Mouse (Mus musculus): ENCODE measurements around the gene Rrm2. TPM values are rescaled to one million over a fixed set of nuclear protein-coding genes. Genes with fewer than 3 reads are reported as not detected.

Rrm2 gene
- polyA plus RNA-seq, 1 experiment from 2014 or later: 207 TPM

DNA sequence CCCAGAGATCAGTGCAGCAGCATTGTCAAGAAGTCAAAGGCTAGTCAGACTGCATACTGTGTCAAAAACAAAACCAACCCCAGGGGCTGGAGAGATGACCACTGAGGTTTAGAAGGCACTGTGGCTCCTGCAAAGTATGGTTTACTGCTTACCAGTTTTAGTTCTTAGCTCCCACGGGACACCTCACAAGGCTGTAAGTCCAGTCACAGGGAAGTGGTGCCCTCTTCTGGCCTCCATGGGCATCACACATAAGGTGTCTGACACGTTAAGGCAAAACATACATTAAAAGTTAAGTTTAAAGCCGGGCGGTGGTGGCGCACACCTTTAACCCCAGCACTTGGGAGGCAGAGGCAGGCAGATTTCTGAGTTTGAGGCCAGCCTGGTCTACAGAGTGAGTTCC is 2.6 kb downstream of the Rrm2 start:
- Histone ChIP-seq H3K4me2 (ENCODE audit: low read depth, low read length) (peak overlapping the region; percentile 81), H3K27me3 (ENCODE audit: control insufficient read depth, insufficient read depth, low read depth, low read length) (no peaks in the 10 kb centered on the region), H3K36me3 (ENCODE audit: control insufficient read depth, insufficient read depth, low read length) (peaks cover 10% of the 10 kb centered on the region), H3K4me1 (replicated peaks; ENCODE audit: control insufficient read depth, insufficient read depth, low read length) (peaks cover 32% of the 10 kb centered on the region), H3K4me3 (ENCODE audit: low read length) (0 out of 2 replicates have a peak overlapping the region, but pooled peaks have one; percentile 5), H3K27ac (ENCODE audit: low read length) (no peak overlapping the region), H3K9ac (ENCODE audit: low read length) (peak overlapping the region; percentile 20; the same call in 1 of the 2 replicates), H3K9me3 (ENCODE audit: control insufficient read depth, low read length) (no peaks in the 10 kb centered on the region)
- WGBS: 56% methylated on average over 5 of the region's 5 CpGs
- no peak for ATAC-seq (ENCODE audit: low read depth)

GRCm38 (mm10) chr12:24712396-24712795 is 4.4 kb downstream of the Rrm2 start:
- H3K36me3 ChIP-seq (ENCODE audit: control insufficient read depth, insufficient read depth, low read length): peaks cover 10% of the 10 kb centered on the region
- no peak overlapping the region for H3K27ac ChIP-seq (ENCODE audit: low read length)
- WGBS: 57% methylated on average over 8 of the region's 8 CpGs
- no peak overlapping the region for H3K9ac ChIP-seq (ENCODE audit: low read length)
- no peaks in the 10 kb centered on the region for H3K9me3 ChIP-seq (ENCODE audit: control insufficient read depth, low read length)
- H3K4me2 ChIP-seq (ENCODE audit: low read depth, low read length): no peak overlapping the region
- H3K4me1 ChIP-seq (replicated peaks; ENCODE audit: control insufficient read depth, insufficient read depth, low read length): peaks cover 24% of the 10 kb centered on the region
- ATAC-seq (ENCODE audit: low read depth): no peak
- H3K4me3 ChIP-seq (ENCODE audit: low read length): no peak overlapping the region
- H3K27me3 ChIP-seq (ENCODE audit: control insufficient read depth, insufficient read depth, low read depth, low read length): no peaks in the 10 kb centered on the region

DNA sequence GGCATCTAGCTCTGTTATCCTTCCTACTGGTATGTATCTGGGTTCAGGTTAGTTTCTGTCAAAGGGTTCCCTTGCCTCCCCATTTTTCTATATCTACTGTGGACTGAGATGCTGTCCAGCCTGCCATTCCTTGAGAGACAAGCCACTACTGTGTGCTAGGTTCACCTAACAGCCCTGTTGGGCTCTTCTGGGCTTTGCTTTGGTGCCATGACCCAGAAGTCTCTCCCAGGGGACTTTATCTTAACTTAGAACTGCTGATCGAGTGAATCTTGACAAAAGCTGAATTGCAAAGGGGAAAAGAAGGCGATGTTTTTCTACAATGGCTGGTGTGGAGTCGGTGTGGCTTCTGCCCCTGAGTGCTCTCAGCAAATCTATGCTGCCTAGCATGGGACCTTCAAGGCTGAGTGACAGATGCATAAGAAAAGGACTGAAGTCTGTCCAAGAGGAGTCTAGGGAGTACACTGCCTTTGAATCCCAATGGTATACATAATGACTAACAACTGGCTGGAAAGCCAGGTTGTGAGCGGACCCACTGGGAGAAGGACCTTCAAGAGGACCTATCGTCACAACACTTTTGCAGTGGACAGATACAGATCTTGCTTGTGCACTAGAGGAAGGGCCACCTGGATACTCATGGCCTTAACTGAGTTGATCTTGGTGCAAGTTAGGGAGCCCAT is 6.7 kb downstream of the Rrm2 start:
- H3K27me3 ChIP-seq (ENCODE audit: control insufficient read depth, insufficient read depth, low read depth, low read length): no peaks in the 10 kb centered on the region
- no peak overlapping the region for H3K9ac ChIP-seq (ENCODE audit: low read length)
- no peak overlapping the region for H3K27ac ChIP-seq (ENCODE audit: low read length)
- WGBS: 66% methylated on average over 5 of the region's 5 CpGs
- no peak overlapping the region for H3K4me2 ChIP-seq (ENCODE audit: low read depth, low read length)
- ATAC-seq (ENCODE audit: low read depth): no peak
- H3K4me3 ChIP-seq (ENCODE audit: low read length): no peak overlapping the region
- peaks cover 18% of the 10 kb centered on the region for H3K4me1 ChIP-seq (replicated peaks; ENCODE audit: control insufficient read depth, insufficient read depth, low read length)
- peaks cover 10% of the 10 kb centered on the region for H3K36me3 ChIP-seq (ENCODE audit: control insufficient read depth, insufficient read depth, low read length)
- H3K9me3 ChIP-seq (ENCODE audit: control insufficient read depth, low read length): no peaks in the 10 kb centered on the region

DNA sequence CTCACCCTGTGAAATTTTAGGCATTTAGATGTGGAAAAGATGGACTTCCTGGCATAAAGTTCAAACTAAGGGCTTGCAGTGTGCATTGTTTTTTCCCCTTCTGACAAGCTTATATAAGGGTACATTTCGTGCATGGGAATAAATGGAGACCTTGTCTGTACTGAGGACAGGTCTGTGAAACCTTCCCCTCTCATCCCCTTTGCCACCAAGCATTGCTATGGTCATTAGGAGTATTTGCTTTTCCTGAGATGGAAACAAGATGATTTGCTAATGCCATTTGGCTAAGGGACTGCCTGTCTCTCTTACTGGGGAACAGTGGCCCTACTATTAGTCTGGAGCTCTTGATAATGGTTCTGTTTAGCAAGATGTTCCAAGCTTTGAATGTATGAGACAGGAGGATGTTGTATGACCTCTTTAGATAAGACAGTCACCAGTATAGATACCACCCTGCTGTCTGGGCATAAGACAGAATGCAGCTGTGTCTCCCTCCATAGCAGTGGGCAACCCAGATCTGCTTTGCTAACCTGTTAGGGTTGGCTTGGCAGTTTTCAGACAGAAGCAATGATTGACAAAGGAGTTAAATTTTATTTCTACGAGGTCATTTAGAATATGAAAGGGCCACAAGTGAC is 7.3 kb downstream of the Rrm2 start:
- 68% methylated on average over 2 of the region's 2 CpGs for WGBS
- H3K4me2 ChIP-seq (ENCODE audit: low read depth, low read length): no peak overlapping the region
- H3K4me3 ChIP-seq (ENCODE audit: low read length): no peak overlapping the region
- no peak overlapping the region for H3K9ac ChIP-seq (ENCODE audit: low read length)
- no peaks in the 10 kb centered on the region for H3K9me3 ChIP-seq (ENCODE audit: control insufficient read depth, low read length)
- H3K27ac ChIP-seq (ENCODE audit: low read length): no peak overlapping the region
- peaks cover 10% of the 10 kb centered on the region for H3K36me3 ChIP-seq (ENCODE audit: control insufficient read depth, insufficient read depth, low read length)
- H3K27me3 ChIP-seq (ENCODE audit: control insufficient read depth, insufficient read depth, low read depth, low read length): no peaks in the 10 kb centered on the region
- no peak for ATAC-seq (ENCODE audit: low read depth)
- H3K4me1 ChIP-seq (replicated peaks; ENCODE audit: control insufficient read depth, insufficient read depth, low read length): peaks cover 16% of the 10 kb centered on the region

DNA sequence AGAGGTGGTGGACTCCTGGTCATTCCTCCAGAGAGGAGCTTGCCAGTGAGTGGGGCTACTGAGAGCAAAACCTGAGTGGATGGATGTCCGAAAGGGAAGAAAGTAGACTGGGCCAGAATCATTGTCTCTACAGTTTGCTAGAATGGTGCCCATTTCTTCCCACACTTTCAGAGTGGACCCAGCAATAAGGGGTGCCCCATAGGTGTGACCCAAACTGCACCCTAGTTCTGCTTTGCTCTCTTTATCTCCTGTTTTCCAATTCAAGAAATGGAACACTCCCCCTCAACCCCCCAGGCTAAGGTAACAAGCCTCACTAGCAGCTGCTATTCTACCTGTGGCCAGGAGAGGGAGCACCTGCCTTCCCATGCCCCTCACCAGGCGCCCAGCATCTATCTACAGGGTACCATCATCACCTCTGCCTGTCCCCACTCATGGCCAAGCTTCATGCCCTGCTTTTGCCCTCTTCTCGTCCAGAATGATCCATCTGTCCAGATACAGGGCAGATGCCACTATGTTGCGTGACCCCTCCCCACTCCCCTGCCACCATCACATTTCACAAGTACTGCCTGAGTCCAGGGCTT is 8.8 kb downstream of the Rrm2 start:
- no peak overlapping the region for H3K9ac ChIP-seq (ENCODE audit: low read length)
- ATAC-seq (ENCODE audit: low read depth): peak; percentile 57
- no peak overlapping the region for H3K4me2 ChIP-seq (ENCODE audit: low read depth, low read length)
- H3K27ac ChIP-seq (ENCODE audit: low read length): no peak overlapping the region
- H3K9me3 ChIP-seq (ENCODE audit: control insufficient read depth, low read length): no peaks in the 10 kb centered on the region
- H3K36me3 ChIP-seq (ENCODE audit: control insufficient read depth, insufficient read depth, low read length): peaks cover 3% of the 10 kb centered on the region
- no peak overlapping the region for H3K4me3 ChIP-seq (ENCODE audit: low read length)
- 45% methylated on average over 4 of the region's 4 CpGs for WGBS
- peaks cover 10% of the 10 kb centered on the region for H3K4me1 ChIP-seq (replicated peaks; ENCODE audit: control insufficient read depth, insufficient read depth, low read length)
- no peaks in the 10 kb centered on the region for H3K27me3 ChIP-seq (ENCODE audit: control insufficient read depth, insufficient read depth, low read depth, low read length)

GRCm38 (mm10) chr12:24723434-24723833 is 15.4 kb downstream of the Rrm2 start:
- no peak overlapping the region for H3K9ac ChIP-seq (ENCODE audit: low read length)
- H3K9me3 ChIP-seq (ENCODE audit: control insufficient read depth, low read length): no peaks in the 10 kb centered on the region
- no peaks in the 10 kb centered on the region for H3K36me3 ChIP-seq (ENCODE audit: control insufficient read depth, insufficient read depth, low read length)
- H3K27me3 ChIP-seq (ENCODE audit: control insufficient read depth, insufficient read depth, low read depth, low read length): no peaks in the 10 kb centered on the region
- ATAC-seq (ENCODE audit: low read depth): 0 out of 2 replicates have a peak, but pooled peaks have one; percentile 43
- peak overlapping the region; percentile 86 for H3K27ac ChIP-seq (ENCODE audit: low read length)
- H3K4me3 ChIP-seq (ENCODE audit: low read length): no peak overlapping the region
- H3K4me1 ChIP-seq (replicated peaks; ENCODE audit: control insufficient read depth, insufficient read depth, low read length): peaks cover 13% of the 10 kb centered on the region
- whole genome bisulfite sequencing: 32% methylated on average over 2 of the region's 2 CpGs
- H3K4me2 ChIP-seq (ENCODE audit: low read depth, low read length): no peak overlapping the region

DNA sequence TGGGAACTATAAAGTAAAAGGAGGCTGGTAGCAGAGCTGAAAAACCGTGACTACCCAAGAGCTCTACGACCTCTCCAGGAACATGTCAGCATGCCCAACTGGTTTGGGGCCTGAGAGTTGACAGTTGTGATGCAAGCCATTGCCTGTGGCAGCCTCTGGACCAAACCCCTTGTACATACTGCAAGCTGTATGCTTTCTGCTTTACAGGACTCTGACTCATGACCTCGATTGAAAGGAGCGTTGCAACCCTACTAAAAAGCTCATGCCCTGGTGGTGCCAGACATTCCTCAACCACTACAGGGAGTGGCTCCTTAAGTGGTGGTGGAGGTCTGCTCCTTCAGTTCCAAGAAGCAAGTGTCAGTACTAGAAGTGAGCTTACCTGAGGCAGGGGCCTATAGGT is 15.8 kb downstream of the Rrm2 start:
- H3K27ac ChIP-seq (ENCODE audit: low read length): peak overlapping the region; percentile 86
- H3K27me3 ChIP-seq (ENCODE audit: control insufficient read depth, insufficient read depth, low read depth, low read length): no peaks in the 10 kb centered on the region
- no peaks in the 10 kb centered on the region for H3K9me3 ChIP-seq (ENCODE audit: control insufficient read depth, low read length)
- no peaks in the 10 kb centered on the region for H3K36me3 ChIP-seq (ENCODE audit: control insufficient read depth, insufficient read depth, low read length)
- H3K4me3 ChIP-seq (ENCODE audit: low read length): no peak overlapping the region
- peaks cover 13% of the 10 kb centered on the region for H3K4me1 ChIP-seq (replicated peaks; ENCODE audit: control insufficient read depth, insufficient read depth, low read length)
- no peak overlapping the region for H3K9ac ChIP-seq (ENCODE audit: low read length)
- WGBS: 40% methylated on average over 4 of the region's 4 CpGs
- no peak overlapping the region for H3K4me2 ChIP-seq (ENCODE audit: low read depth, low read length)
- peak; percentile 90 for ATAC-seq (ENCODE audit: low read depth)

DNA sequence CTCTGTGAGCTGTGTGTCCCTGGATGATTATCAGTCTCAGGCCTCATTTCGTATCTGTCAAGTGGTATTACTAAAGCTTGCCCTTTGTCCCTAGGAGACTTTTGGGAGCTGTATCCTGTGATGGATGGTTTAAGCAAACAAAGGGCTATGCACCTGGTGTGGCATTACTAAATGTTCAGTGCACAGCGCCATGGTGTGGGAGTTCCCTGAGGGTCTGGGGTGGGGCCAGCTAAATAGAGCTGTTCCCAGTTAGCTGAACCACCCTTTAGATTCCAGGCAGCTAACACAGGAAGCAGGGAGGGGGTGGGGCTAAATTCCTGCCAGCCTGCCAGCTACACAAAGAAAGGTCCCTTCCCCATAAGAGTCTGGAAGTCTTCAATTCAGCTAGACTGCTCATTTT is 16.3 kb downstream of the Rrm2 start:
- H3K27me3 ChIP-seq (ENCODE audit: control insufficient read depth, insufficient read depth, low read depth, low read length): no peaks in the 10 kb centered on the region
- H3K4me1 ChIP-seq (replicated peaks; ENCODE audit: control insufficient read depth, insufficient read depth, low read length): peaks cover 13% of the 10 kb centered on the region
- ATAC-seq (ENCODE audit: low read depth): peak; percentile 95
- peaks cover under 1% of the 10 kb centered on the region; the same call in 1 of the 2 replicates for H3K9me3 ChIP-seq (ENCODE audit: control insufficient read depth, low read length)
- peak overlapping the region; percentile 39; the same call in 1 of the 2 replicates for H3K9ac ChIP-seq (ENCODE audit: low read length)
- H3K4me2 ChIP-seq (ENCODE audit: low read depth, low read length): peak overlapping the region; percentile 34; the same call in 1 of the 2 replicates
- no peaks in the 10 kb centered on the region for H3K36me3 ChIP-seq (ENCODE audit: control insufficient read depth, insufficient read depth, low read length)
- H3K4me3 ChIP-seq (ENCODE audit: low read length): no peak overlapping the region
- WGBS: 15% methylated on average over 2 of the region's 2 CpGs
- H3K27ac ChIP-seq (ENCODE audit: low read length): peak overlapping the region; percentile 86

DNA sequence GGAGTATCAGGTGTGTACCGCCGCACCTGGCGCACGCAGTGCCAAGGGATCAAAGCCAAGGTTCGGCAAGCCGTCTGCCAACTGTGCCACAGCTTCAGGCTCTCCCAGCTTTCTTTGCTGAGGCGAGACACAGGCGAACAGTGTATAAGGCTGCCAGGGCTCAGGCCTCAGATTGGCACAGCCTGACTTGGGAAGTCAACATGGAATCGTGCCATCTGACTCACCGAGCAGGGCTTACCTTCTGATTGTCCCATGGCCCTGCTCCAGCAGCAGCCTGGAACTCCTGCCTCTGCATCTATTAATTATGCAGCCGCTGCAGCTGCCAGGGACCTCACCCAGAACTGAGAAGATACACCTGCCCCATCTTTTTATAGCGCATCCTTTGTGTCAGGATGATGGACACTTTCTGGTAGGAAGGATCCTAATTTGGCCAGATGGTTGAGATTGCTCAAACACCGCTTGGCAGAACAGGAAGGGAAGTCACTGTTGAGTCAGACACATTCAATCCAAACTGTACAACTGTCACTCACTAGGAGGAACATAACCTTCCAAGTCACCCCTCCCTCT is 26.9 kb downstream of the Rrm2 start:
- H3K4me1 ChIP-seq (replicated peaks; ENCODE audit: control insufficient read depth, insufficient read depth, low read length): no peaks in the 10 kb centered on the region
- 67% methylated on average over 13 of the region's 13 CpGs for WGBS

More for the DNA sequence above, 26.9 kb downstream of the Rrm2 start:
- Histone ChIP-seq H3K27me3 (ENCODE audit: control insufficient read depth, insufficient read depth, low read depth, low read length) (no peaks in the 10 kb centered on the region), H3K9me3 (ENCODE audit: control insufficient read depth, low read length) (no peaks in the 10 kb centered on the region), H3K4me3 (ENCODE audit: low read length) (no peak overlapping the region), H3K9ac (ENCODE audit: low read length) (no peak overlapping the region), H3K27ac (ENCODE audit: low read length) (no peak overlapping the region), H3K36me3 (ENCODE audit: control insufficient read depth, insufficient read depth, low read length) (no peaks in the 10 kb centered on the region), H3K4me2 (ENCODE audit: low read depth, low read length) (no peak overlapping the region)
- 0 out of 2 replicates have a peak, but pooled peaks have one; percentile 43 for ATAC-seq (ENCODE audit: low read depth)
